Mouse (Mus musculus) layer of hippocampus, postnatal 36 days (tissue): Measurements from ENCODE around the gene Sec14l5. TPM values are rescaled to one million over a fixed set of nuclear protein-coding genes. Genes with fewer than 3 reads are reported as not detected.

Source experiments
- DNase-seq, 2 experiments: peaks; one replicate each; pipeline ENCODE4 v3.0.0; 2022
- total RNA-seq, 2 experiments: library from RNA; stranded (reverse); gene quantifications; 2 replicates each; pipeline ENCODE4 v1.2.3; 2021

Sec14l5 gene
- total RNA-seq, result 1 to 10 TPM; 5.7 to 7.9 TPM

DNA sequence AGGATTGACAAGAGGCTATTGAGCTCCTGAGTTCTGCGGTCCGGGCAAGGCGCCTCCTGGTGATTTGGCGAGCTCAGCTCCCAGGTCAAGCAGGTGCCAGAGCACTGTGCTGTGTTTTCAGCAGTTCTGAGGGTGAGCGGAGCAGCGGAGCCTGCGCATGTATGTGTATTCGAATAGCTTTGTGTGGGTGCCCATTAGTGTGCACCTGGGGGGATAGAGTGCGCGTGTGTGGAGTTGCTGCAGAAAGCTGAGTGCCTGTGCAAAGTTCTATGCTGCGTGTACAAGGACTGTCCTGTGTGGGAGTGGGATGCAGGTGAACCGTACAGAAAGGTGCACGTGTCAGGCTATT lies at the start of gene Sec14l5:
TSS of gene Sec14l5 (plus strand) at position 73 of the 349 bp plus-strand sequence.
- DNase-seq, result no peak

DNA sequence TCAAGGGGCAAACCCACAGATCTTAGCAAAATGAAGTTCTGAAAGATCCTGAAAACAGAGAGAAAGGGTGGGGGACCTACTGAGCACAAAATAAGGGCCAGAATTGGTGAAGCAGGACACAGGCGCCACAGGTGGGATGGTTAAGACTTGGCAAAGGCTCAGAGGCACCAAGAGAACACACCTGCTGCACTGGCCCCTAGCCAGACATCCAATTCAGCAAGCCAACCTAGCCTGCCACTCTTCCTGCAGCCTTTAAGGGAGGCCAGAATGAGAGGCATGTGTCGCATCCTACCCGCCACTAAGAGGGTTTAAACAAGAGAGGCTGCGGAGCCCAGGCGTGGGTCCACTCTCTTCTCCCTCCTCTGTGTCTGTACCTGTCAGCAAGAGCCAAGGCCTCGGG lies 45.9 kb upstream of the Sec14l5 start:
- DNase-seq, result no peak

DNA sequence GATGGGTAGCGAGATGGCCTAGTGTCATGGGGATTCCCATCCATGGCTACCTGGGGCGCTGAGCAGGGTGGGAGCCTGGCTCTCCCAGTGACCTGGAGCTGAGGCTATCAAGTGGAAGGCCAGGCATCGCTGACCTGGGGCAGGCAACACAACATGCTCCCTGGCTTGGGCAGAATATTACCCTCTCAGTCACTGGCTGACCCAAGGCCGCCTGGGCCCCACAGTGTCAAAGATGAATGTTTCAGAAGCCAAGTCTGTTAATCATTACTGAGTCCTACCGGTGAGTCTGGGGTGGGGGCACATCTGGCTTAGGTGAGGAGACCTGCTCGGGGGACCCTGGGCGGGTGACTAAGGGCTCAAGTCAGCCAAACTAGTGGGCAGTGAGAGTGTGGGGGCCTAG lies 37.0 kb upstream of the Sec14l5 start:
- no peak for DNase-seq

DNA sequence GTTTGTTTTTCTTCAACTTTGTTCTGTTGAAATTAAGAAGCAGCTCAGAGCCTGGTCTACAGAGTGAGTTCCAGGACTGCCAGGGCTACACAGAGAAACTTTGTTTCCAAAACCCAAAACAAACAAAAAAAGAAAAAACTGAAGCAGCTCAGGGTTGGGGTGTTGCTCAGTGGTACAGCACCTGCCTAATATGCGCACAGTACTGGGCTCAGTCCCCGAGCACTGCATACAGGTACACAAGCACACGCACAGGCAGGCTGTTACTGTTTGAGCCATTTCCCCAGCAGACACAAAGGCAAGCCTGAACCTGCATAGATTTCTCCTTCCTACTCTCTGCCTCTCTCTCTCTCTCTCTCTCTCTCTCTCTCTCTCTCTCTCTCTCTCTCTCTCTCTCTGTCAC lies 35.9 kb upstream of the Sec14l5 start:
- DNase-seq, result no peak

DNA sequence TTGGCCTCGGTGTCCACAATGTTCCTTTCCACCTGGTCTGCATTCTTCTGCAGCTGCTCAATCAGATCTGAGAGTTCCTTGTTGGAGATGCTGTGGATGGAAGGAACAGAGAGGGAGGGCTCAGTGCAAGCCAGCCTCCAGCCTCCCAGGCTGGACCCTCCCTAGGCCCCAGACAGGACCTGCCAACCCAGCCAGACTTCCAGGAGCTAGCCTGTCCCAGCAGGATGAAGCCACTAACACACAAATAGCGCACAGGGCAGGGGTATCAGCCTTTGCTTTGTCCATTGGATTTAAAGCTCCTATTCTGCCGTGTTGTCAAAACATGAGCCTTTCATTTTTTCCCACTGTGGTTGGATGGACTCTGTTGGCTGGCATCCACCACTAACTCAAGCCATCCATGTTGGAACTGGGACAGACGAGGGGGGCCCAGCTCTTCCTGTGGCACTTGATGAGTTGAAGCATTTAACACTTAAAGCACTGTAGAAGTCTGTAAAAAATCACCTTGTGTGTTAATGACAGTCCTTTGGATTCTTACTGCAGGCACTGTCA lies 33.8 kb upstream of the Sec14l5 start:
- no peak for DNase-seq

DNA sequence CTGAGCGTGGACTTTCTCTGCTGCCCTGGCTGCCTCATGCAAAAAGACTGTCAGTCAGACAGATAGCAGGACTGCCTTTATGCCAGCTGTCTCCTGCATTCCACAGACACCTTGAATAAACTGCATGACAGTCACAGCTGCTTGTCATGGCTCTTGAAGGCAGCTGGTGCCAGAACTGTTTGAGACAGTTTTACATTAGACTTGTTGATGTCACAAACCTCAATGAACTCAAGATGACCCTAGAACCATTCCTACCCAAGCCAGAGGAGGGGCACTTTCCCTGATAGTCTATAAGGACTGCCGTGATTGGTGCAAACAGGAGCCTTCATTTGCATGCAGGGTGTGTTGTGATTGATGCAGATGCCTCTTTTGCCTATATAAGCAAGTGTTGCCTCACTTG lies 33.3 kb upstream of the Sec14l5 start:
- no peak for DNase-seq

DNA sequence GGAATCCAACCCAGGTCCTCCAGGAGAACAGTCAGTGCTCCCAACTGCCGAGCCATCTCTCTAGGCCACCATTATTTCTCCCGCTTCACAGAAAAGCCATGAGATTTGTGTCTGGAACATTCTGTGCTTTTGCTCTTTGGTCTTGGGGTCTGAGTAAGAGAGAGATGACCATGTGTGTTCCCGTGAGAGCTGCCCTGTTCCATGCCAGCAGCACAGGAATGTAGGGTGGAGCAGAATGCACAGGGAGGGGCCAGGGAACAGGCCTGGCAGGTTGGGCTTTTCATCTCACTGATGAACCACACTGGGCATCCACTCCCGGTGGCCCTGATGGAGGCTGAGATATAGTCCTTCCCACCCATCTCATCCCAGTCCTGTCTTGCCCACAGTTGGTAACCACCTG lies 27.5 kb upstream of the Sec14l5 start:
- no peak for DNase-seq

DNA sequence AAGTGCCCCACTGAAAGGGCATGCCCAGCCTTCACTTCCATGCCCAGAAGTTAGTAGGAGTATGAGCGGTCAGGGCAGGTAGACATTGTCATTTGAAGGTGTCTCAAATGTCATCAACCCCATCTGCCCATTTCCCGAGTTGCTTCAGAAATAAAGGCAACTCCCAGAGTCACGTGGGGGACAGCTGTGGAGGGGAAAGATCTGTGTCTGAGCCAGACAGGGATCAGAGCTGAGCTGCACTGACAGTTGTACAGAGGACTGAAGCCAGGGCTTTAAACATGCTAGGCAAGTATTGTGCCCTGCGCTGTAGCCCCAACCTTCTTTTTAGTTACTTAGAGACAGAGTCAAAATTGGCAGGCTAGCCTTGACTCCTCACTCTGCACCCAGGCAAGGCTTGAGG lies 27.1 kb upstream of the Sec14l5 start:
- DNase-seq, result no peak

DNA sequence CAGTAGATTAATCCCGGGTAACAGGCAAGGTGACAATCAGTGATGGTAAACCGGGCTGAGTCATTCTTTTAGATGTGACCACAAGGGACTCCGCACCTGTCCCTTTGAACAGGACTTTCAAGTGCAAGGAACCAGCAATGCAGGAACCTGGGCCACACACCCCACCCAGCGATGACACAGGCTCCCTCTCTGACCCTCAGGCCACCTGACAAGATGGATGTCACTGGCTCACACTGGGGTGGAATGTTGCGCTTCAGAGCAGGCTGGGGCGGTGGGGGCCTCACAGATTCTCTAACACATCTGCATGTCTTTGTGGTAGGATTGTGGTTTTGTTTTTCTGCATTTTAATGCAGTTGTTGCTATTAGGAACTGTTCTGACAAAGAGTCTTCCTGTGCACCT lies 23.4 kb upstream of the Sec14l5 start:
- DNase-seq, result no peak

DNA sequence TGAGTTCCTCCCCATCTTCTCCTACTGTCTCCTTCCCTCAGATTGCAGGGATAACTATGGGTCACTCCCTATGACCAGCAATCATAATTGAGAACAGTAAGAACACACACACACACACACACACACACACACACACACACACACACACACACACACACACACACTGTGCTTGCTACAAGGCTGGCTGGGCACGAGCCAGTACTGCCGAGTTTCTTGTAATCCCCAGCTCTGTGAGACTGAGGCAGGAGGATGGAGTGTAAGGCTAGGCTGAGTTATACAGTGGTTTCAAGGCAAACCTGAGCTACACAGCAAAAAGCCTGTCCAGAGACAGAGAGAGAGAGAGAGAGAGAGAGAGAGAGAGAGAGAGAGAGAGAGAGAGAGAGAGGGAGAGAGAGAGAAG lies 16.7 kb upstream of the Sec14l5 start:
- DNase-seq, result no peak

DNA sequence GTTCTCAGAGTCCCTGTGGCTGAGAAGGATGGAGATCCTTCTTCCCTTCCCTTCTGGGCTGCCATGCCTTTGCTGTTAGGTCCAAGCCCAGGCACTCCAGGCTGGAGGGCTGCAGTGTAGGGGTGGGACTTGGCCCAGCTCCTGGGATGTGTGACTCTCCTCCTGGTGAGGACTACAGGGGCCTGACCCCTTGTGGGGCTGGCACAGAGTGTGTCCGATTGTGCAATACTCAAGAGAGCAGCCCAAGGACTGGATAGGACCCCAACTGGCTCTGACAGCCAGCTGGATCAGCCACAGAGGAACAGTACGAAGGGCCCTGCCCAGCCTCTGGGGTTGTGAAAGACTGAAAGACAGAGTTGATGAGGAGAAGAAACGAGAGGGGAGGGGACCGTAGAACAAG lies 16.1 kb upstream of the Sec14l5 start:
- DNase-seq, result no peak

DNA sequence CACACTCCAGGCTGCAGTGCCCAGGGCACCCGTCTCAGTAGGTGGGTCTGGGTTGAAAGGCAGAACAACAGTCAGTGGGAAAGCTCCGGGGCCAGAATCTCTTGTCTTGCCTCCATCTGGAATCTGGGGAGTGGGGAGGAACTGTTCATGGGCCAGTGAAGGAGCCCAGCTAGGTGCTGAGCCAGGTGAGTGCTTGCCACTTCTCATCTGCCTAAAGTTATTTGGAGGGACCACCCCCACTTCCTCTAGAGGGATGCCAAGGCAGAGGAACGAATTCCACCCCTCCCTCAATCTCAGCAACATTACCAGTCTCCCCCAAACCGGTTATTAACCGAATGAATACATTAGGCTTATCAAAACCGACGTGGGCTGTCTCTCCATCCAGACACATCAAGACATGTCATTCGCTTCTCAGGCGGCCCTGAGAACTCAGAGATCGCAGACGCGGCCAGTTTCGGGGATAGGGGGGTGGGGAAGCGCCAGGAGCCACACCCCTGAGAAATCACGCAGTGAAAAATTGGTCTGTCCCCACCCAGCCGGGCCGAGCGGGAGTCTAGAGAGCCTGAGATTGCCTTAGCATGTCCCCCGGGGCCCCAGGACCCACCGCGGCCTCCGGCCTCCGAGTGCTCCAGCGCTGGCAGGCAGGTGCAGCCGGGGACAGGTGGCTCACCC lies 15.5 kb upstream of the Sec14l5 start:
- DNase-seq, result no peak

DNA sequence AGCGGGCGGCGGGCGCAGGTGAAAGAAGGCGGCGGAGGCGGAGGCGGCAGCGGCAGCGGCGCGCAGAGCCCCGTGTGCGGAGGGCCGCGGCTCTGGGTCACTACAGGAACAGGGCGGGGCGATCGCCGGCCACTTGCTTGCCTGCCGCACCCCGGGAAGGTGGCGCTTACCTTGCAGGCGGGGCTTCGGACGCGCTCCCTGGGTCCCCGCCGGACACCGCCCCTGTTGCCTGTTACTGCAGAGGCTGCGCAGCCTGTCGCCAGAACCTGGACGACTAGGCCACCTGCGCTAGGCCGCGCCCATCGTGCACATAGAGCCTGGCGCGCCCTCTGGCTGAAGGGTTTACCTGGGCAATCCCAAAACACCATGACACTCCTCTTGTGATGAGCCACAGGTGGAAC lies 14.5 kb upstream of the Sec14l5 start, which contains the start of gene Ppl:
TSS of gene Ppl (minus strand) at position 21 of the 401 bp plus-strand sequence.
- DNase-seq, result no peak

DNA sequence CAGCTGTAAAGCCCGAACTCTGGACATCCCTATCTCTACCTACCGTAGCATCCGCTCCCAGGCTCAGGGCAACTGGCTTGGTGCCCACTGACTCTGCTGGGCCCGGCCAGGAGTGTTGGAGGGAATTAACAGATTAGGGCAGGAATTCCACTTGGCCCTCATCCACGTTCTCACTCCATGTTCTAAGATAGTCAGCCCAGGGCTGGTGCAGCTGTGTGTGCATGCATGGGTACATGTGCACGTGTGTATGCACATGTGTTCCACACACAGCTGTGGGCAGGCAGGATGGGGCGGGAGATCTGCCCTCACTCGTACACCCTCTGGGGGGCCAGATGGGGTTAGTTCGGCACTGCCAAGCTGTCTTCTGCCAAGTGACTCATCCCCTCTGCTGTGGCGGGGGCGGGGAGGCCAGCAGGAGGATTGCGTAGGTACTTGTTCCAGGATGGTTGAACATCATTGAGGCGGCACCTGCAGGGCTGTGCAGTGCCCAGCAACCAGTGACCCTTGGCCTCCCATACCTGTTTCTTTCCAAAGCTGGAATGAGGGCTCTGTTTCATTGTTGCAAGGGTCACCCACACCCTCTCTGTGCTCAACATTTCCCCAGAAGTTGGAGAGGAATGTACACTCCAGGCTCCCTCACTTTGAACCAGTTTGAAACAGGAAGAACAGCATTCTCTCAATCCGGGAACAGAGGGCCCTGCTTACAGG lies 12.1 kb upstream of the Sec14l5 start:
- peak; percentile 55 to 62 for DNase-seq

DNA sequence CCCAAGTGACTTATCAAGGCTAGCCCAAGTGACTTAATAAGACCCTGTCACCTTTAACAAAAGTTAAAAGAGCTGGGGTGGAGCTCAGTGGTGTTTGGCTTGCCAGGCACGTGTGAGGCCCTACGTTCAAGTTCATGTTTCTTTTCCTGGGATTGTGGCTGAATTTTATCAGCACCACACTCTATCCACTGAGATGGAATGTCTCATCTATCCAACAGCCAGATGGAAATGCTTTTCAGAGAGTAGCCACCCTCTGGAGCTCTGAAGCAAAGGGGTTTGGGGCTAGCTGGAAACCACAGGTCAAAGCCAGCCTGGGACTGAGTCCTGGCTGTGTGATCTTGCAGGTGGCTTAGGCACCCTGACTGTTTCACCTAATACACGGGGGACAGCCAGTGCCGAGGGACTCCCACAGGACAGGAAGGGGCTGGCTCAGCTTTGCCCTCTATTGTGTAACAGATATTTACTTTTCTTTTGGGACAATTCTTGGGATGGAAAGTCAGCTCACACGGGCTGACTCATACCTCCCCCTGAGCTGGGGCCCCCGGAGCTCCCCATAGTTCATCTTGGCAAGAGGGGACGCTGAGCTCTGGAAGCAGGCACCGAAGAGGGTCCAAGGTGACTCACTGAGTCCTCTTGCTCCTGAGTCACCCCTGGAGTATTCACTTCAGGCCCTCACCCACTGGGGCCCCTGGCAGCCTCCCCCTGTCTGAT lies 11.2 kb upstream of the Sec14l5 start:
- DNase-seq, result no peak

DNA sequence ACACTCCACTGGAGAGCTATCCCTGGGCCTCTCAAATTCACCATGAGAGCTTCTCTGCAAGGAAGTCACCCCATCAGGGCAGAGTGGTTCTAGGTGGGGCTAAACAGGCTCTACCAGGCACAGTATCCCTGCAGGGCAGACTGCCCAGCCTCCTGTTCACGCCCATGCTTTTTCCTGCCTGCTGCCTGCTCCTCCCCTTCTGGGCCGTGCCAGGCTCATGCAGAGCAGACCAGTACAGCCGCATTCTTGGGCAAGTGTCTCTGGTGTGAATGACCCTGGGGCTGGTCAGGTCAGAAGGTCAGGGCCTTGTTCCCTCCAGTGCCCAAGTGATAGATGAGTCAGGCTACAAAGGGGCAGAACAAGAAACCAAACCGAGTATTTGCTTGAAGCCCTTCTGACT lies 10.4 kb upstream of the Sec14l5 start:
- DNase-seq, result no peak

DNA sequence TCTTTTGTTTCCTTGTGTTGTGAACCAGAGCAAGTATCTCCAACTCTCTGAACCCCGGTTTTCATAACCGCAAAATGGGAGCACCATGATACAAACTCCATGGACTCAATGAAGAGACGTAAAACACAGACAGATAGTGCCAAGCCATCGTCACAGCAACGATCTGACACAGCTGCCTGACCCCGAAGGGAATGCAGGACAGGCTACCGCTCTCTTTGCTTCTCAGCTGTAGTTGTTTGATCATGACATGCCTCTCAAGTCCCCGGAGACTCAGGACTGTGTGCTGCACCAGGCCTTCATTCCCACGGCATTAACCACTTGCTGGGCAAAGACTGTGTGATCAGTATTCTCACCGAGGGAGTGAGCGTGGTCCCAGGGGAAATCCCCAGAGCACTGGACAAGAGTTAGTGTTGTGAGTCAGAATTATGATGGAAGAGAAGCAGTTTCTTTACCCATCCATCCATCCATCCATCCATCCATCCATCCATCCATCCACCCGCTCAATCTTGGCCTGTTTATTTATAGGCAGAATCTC lies 9.8 kb upstream of the Sec14l5 start:
- no peak for DNase-seq

DNA sequence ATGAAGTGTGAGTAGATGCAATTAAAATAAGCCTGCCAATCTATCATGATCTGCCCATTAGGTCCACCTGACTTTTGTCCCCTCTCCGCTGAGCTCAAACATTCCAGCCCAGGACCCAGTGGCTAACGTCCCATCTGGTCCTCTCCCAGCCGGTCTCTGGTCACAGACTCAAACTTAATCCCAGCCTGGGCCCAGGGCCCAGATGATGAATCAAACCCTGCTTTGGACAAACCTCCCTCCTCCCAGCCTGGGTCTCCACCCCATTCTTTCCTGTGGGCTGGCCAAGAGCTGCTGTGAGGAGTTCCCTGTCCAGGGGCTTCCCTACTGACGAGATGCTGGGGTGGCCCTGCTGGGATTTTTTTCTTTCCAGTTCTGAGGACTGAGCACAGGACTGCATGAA lies 7.2 kb upstream of the Sec14l5 start:
- no peak for DNase-seq

DNA sequence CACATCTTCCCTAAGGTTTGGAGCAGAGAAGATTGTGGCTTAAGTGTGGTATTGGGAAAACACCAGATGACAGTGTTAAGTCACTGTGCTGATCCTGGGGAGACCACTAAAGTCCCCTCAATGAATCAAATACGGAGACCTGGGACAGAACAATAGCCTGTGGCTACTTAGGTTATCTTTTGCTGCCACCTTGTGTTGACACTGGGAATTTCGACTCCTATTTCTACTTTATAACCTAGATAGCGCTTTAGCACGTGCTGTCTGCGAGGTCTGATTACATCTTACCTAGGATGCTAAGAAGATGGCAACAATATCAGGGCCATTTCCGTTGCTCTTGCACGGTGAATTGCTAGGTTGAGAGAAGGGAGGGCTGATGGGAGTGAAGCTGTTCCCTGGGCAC lies 1.3 kb upstream of the Sec14l5 start:
- DNase-seq, result peak in 1 of 2 experiments; percentile 55

DNA sequence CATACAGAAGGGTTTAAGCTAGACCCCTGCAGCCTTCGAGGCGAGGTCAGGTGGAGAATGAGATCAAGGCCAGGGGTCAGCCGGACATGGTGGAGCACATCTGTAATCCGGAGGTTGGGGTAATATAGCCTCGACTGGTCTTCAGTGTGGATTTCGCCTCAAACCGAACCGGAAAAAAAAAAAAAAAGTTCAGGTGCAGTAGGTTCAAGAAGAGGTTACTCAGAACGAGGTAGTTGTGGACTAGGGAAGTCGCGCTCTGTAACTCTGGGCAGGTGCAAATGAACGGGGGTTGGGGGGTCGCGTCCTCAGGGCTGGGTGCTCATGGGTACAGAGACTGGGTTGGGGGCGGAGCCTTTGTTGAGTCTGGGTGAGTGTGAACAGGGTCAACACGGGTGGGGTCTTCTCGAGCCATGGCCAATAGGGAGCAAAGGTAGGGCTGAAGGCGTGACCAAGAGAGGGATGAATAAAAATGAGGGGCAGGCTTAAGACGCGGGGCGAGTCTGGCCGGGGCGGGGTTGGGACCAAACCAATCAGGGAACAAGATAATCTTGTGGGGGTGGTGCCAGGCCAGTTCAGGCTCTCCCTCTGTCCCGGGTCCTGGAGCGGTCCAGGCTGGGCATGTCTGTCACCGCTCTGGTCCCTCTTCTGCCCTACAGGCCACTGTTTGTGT lies 407 bp upstream of the Sec14l5 start:
- DNase-seq, result peak; percentile 43 to 53

DNA sequence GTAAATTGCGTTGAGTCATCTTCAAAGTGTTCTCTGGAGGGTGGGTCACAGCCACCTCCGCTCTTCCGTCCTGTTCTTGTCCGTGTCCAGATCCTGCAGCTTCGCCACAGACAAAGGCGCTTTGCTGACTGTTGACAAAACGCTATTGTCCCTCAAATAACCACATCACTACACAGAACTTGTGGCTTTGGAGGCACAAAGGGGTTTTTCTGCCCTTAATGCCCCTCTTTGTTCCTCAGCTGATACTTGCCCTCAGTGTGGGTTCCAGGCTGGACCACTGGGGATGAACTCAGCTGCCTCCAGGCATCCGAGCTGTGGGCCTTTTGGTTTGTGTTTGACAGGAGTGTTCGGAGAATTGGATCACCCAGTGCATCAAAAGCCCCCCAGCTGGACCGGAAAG lies 3.6 kb downstream of the Sec14l5 start:
- DNase-seq, result no peak

DNA sequence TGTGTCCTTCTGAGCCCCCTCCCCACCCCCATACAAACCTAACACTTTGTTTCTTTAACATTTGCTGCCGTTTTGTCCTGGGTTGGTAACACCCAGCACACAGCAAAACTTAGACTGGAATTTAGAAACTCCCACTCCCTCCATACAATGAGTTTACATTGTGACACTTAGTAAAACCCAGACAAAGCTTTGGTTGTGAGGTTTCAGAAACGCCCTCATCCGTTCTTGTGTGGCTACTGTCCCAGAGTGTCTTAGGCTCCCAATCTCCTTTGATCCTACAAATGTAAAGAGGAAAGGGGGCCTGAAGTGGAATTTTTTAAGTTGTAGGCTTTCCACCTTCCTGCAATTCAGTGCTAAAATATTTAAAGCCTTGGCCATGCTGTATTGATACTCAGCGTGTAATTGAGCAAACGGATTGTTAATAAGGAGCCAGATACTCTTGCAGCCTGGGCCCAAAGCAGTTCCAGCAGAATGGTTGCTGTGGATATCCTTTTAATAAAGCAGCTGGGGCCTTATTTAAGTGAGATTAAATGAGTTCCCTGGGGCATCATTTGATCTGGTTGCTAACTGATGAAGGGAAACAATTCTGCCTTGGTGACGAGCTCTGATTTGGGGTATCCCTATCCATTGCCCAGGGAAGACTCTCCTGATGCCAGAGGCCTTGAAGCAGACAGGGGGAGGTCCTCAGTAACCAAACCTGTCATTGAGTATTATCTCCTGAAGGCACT lies 6.6 kb downstream of the Sec14l5 start:
- no peak for DNase-seq
